Mouse (Mus musculus): Measurements from ENCODE around the gene Ankrd33b. TPM values are rescaled to one million over a fixed set of nuclear protein-coding genes. Genes with fewer than 3 reads are reported as not detected.
A peak's percentile ranks its signal among the peaks of the same experiment; 100 is the strongest.

Gene Ankrd33b
- polyA plus RNA-seq, 1 experiment from 2014 or later, result 1.8 TPM

DNA sequence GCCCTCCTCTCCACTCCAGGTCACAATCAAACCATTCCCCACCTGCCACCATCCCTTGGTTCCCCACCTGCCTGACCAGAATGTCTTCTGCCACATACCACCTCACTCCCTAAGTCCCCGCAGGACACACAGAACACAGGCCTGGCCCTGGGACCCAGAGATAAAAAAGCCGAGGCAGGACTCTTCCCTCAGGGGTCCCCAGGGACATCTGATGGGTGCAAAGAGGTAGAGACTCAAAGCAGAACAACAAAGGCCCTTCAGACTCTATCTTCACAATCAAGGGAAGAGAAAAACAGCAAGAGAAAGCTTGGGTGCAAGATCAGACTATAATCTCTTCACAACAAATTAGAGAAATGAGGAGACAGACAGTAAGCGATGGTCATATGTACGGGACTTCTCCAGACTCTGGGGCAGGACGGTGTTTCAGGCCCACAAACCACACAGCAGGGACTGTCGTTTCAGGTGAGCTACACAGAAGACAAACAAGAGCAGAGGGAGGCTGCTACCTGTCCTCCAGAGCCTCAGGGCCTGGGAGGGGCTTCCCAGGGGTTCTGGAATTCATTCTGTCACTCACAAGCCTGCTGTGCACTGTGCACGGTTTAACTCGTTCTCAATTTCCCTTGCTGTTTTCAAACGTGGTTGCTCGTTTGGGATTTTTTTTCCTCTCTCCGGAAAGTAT, 2.3 kb downstream of the Ankrd33b start:
- peak overlapping the region; percentile 95 for H3K4me2 ChIP-seq (ENCODE audit: low read depth, low read length)
- H3K27ac ChIP-seq (ENCODE audit: low read depth), result no peak overlapping the region
- WGBS (ENCODE audit: insufficient replicate concordance), result 28% methylated on average over 11 of the region's 11 CpGs
- H3K27me3 ChIP-seq (ENCODE audit: insufficient read depth, low read length), result peaks cover 39% of the 10 kb centered on the region
- H3K4me3 ChIP-seq (ENCODE audit: low read depth, low read length), result peak overlapping the region; percentile 62
- H3K4me1 ChIP-seq (ENCODE audit: insufficient read depth), result peaks cover 5% of the 10 kb centered on the region
- H3K9me3 ChIP-seq (ENCODE audit: low read length), result no peaks in the 10 kb centered on the region
- 0 out of 2 replicates have a peak overlapping the region, but pooled peaks have one; percentile 61 for H3K9ac ChIP-seq (replicated peaks)
- DNase-seq (no peak), ATAC-seq (no peak)
- TF ChIP-seq EP300 (IDR thresholded peaks at IDR 0.05; ENCODE audit: low read depth) (no peak), CTCF (IDR thresholded peaks at IDR 0.05; ENCODE audit: low read depth) (no peak)
- H3K36me3 ChIP-seq (replicated peaks; ENCODE audit: insufficient read depth, low read length), result no peaks in the 10 kb centered on the region

DNA sequence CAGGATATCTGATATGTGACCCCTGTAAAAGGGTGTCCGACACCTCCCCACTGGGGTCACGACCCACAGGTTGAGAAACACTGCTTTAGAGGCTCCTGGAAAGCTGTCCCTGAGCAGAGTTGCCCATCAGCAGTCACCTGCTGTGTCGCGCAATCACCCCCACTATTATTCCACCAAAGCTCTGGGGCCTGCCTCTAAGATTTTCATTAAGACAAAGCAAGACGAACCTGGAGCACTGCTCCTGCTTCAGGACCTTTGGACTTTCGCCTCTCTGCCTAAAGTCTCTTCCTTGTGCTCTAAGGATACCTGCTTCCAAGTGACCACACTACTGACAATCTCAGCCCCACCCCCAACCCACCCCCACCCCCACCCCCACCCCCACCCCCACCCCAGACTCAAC, 3.1 kb downstream of the Ankrd33b start:
- H3K36me3 ChIP-seq (replicated peaks; ENCODE audit: insufficient read depth, low read length), result no peaks in the 10 kb centered on the region
- no peak overlapping the region for H3K27ac ChIP-seq (ENCODE audit: low read depth)
- ATAC-seq (no peak), DNase-seq (no peak)
- TF ChIP-seq EP300 (IDR thresholded peaks at IDR 0.05; ENCODE audit: low read depth) (no peak), CTCF (IDR thresholded peaks at IDR 0.05; ENCODE audit: low read depth) (no peak)
- peaks cover 9% of the 10 kb centered on the region for H3K4me1 ChIP-seq (ENCODE audit: insufficient read depth)
- H3K27me3 ChIP-seq (ENCODE audit: insufficient read depth, low read length), result peaks cover 37% of the 10 kb centered on the region
- H3K9me3 ChIP-seq (ENCODE audit: low read length), result no peaks in the 10 kb centered on the region
- 77% methylated on average over 6 of the region's 6 CpGs for WGBS (ENCODE audit: insufficient replicate concordance)
- H3K4me3 ChIP-seq (ENCODE audit: low read depth, low read length), result no peak overlapping the region
- no peak overlapping the region for H3K9ac ChIP-seq (replicated peaks)
- no peak overlapping the region for H3K4me2 ChIP-seq (ENCODE audit: low read depth, low read length)

DNA sequence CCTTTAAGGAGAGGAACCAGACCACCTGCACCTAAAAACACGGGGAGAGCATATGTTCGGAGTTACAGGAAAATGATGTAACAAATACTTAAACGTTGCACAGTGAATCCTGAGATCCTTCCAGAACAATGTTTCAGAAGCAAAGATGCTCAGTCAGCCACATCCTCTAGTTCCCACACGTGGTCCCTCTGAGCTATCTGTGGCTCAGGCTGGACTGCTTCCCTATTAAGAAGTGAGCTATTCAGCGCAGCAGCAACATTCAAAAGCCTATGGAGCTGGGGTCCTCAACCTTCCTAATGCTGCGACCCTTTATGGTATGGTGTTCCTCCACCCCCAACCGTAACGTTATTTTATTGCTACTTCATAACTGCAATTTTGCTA, 3.6 kb downstream of the Ankrd33b start:
- H3K9ac ChIP-seq (replicated peaks), result no peak overlapping the region
- no peak overlapping the region for H3K4me3 ChIP-seq (ENCODE audit: low read depth, low read length)
- ATAC-seq (no peak), DNase-seq (no peak)
- 63% methylated on average over 8 of the region's 8 CpGs for WGBS (ENCODE audit: insufficient replicate concordance)
- peaks cover 9% of the 10 kb centered on the region; the same call in 1 of the 2 replicates for H3K4me1 ChIP-seq (ENCODE audit: insufficient read depth)
- no peaks in the 10 kb centered on the region for H3K36me3 ChIP-seq (replicated peaks; ENCODE audit: insufficient read depth, low read length)
- H3K9me3 ChIP-seq (ENCODE audit: low read length), result no peaks in the 10 kb centered on the region
- H3K27ac ChIP-seq (ENCODE audit: low read depth), result no peak overlapping the region
- TF ChIP-seq EP300 (IDR thresholded peaks at IDR 0.05; ENCODE audit: low read depth), result no peak
- no peak for TF ChIP-seq CTCF (IDR thresholded peaks at IDR 0.05; ENCODE audit: low read depth)
- no peak overlapping the region for H3K4me2 ChIP-seq (ENCODE audit: low read depth, low read length)
- peaks cover 35% of the 10 kb centered on the region for H3K27me3 ChIP-seq (ENCODE audit: insufficient read depth, low read length)

DNA sequence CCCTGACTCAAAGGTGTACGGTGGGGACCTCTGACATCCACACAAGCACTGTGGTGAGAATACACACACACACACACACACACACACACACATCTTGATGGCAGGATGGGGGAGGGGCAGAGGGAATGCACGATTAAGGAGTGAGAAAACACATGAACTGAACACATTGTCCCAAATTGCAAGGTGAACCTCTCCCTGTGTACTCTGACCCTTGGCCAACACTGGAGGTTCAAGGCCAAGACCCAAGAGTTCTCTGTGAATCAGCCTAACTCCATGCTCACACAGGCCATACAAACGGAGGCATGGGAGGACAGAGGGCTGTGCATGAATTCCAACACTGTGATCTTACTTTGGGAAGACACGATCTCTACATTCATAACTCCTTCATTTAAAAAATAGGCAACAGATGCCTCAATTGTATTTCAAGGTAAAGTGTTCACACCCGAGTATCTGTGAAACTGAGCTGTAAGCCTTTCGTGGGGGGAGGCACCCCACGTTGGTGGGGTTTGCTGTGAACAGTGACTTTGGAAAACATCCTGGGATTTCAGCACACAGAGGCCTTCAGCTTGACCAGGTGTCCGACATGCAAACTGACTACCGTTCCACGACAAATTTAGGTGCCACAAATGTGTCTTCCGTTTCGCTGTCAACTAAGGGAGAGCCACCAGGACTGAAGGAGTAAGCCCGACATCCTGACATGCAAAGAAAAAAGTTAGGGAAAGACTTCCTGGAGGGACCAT, 4.1 kb downstream of the Ankrd33b start:
- Histone ChIP-seq H3K4me1 (ENCODE audit: insufficient read depth) (peaks cover 9% of the 10 kb centered on the region; the same call in 1 of the 2 replicates), H3K9me3 (ENCODE audit: low read length) (no peaks in the 10 kb centered on the region), H3K4me2 (ENCODE audit: low read depth, low read length) (no peak overlapping the region), H3K36me3 (replicated peaks; ENCODE audit: insufficient read depth, low read length) (no peaks in the 10 kb centered on the region), H3K9ac (replicated peaks) (no peak overlapping the region), H3K27me3 (ENCODE audit: insufficient read depth, low read length) (peaks cover 29% of the 10 kb centered on the region), H3K4me3 (ENCODE audit: low read depth, low read length) (no peak overlapping the region), H3K27ac (ENCODE audit: low read depth) (no peak overlapping the region)
- DNase-seq, result no peak
- no peak for TF ChIP-seq EP300 (IDR thresholded peaks at IDR 0.05; ENCODE audit: low read depth)
- TF ChIP-seq CTCF (IDR thresholded peaks at IDR 0.05; ENCODE audit: low read depth), result no peak
- ATAC-seq, result no peak
- 73% methylated on average over 13 of the region's 13 CpGs for WGBS (ENCODE audit: insufficient replicate concordance)

DNA sequence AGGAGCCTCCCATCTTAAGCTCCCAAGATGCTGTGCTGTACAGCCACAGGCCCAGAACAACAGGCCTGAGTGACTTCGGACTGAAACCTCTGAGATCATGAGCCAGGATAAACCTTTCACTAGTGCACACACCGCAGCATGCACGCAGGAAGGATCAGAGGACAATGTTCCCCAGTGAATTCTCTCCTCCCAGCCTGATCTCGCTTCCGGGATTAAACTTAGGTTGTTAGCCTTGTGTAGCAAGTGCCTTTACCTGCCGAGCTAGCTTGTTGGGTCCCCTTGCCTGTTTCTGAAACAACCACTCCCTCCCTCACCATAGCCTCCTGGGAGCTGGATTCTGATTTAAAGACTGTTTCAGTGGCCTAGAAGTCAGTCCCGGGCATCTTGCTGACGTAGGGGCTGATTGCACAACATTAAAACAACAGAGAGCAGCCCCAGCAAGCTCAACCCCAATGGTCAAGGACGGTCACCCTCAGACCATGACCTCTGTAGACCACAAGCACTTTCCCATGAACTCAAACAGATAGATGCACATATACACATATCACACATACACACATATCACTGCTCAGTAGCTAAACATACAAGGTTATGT, 6.2 kb downstream of the Ankrd33b start:
- H3K4me2 ChIP-seq (ENCODE audit: low read depth, low read length), result no peak overlapping the region
- H3K4me1 ChIP-seq (ENCODE audit: insufficient read depth), result 0 out of 2 replicates have a peak, but pooled peaks cover 10% of the 10 kb centered on the region
- no peaks in the 10 kb centered on the region for H3K9me3 ChIP-seq (ENCODE audit: low read length)
- no peak overlapping the region for H3K4me3 ChIP-seq (ENCODE audit: low read depth, low read length)
- no peak overlapping the region for H3K9ac ChIP-seq (replicated peaks)
- peak; percentile 44; the same call in 1 of the 2 replicates for ATAC-seq
- H3K36me3 ChIP-seq (replicated peaks; ENCODE audit: insufficient read depth, low read length), result no peaks in the 10 kb centered on the region
- WGBS (ENCODE audit: insufficient replicate concordance), result 61% methylated on average over 9 of the region's 9 CpGs
- no peak overlapping the region for H3K27ac ChIP-seq (ENCODE audit: low read depth)
- TF ChIP-seq CTCF (IDR thresholded peaks at IDR 0.05; ENCODE audit: low read depth), result no peak
- no peak for TF ChIP-seq EP300 (IDR thresholded peaks at IDR 0.05; ENCODE audit: low read depth)
- DNase-seq, result no peak
- H3K27me3 ChIP-seq (ENCODE audit: insufficient read depth, low read length), result peaks cover 10% of the 10 kb centered on the region; the same call in 1 of the 2 replicates

DNA sequence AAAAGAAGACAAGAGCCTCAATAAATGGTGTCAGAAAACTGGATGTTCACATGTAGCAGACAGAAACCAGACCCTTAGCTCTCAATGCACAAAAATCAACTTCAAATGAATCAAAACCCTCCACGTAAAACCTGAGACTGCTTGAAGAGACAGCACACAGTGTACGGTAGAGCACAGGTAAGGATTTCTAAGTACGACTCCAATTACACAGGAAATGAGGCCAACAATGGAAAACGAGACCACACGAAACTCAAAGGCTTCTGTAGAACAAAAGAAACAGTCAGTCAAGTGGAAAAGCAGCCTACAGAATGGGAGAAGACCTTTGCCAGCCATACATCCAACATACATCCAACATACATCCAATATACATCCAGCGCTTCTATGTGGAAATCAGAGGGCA, 6.9 kb downstream of the Ankrd33b start:
- TF ChIP-seq CTCF (IDR thresholded peaks at IDR 0.05; ENCODE audit: low read depth), result no peak
- TF ChIP-seq EP300 (IDR thresholded peaks at IDR 0.05; ENCODE audit: low read depth), result no peak
- Histone ChIP-seq H3K4me1 (ENCODE audit: insufficient read depth) (0 out of 2 replicates have a peak, but pooled peaks cover 10% of the 10 kb centered on the region), H3K27me3 (ENCODE audit: insufficient read depth, low read length) (peaks cover 7% of the 10 kb centered on the region; the same call in 1 of the 2 replicates), H3K9ac (replicated peaks) (no peak overlapping the region), H3K36me3 (replicated peaks; ENCODE audit: insufficient read depth, low read length) (no peaks in the 10 kb centered on the region), H3K27ac (ENCODE audit: low read depth) (no peak overlapping the region), H3K4me2 (ENCODE audit: low read depth, low read length) (no peak overlapping the region), H3K9me3 (ENCODE audit: low read length) (no peaks in the 10 kb centered on the region), H3K4me3 (ENCODE audit: low read depth, low read length) (no peak overlapping the region)
- no peak for ATAC-seq
- DNase-seq, result no peak
- 71% methylated on average over 6 of the region's 6 CpGs for WGBS (ENCODE audit: insufficient replicate concordance)

Data from liver, postnatal 0 days (tissue).